Mouse (Mus musculus) lung, postnatal 0 days (tissue): Measurements from ENCODE around the gene Inppl1. TPM values are rescaled to one million over a fixed set of nuclear protein-coding genes. Genes with fewer than 3 reads are reported as not detected.

Experiments used
- ATAC-seq: fragments of 200-750 bp; cut with Nextera tagmentation; 2 replicates; pipeline ENCODE4 v1.8.0; 2017; ENCODE audit warnings: moderate library complexity
- DNase-seq: peaks from one replicate; pipeline ENCODE4 v3.0.0-alpha.2; 2016; ENCODE audit warnings: low spot score
- H3K27ac ChIP-seq: fragments of 300-500 bp; sonication (generic); 2 replicates; pipeline ENCODE4 v1.5.1; 2014; ENCODE audit warnings: antibody characterized with exemption, mild to moderate bottlenecking, low read length, mixed read lengths
- H3K27me3 ChIP-seq: fragments of 300-500 bp; sonication (generic); replicated peaks from 2 replicates; pipeline ENCODE4 v1.6.1; 2014; ENCODE audit warnings: low read length, mixed read lengths; ENCODE audit not compliant: insufficient read depth
- H3K36me3 ChIP-seq: fragments of 300-500 bp; sonication (generic); 2 replicates; pipeline ENCODE4 v1.6.1; 2014; ENCODE audit warnings: low read length, mixed read lengths; ENCODE audit not compliant: insufficient read depth
- H3K4me1 ChIP-seq: fragments of 300-500 bp; sonication (generic); 2 replicates; pipeline ENCODE4 v1.6.1; 2014; ENCODE audit warnings: antibody characterized with exemption, low read depth, low read length, mixed read lengths; ENCODE audit not compliant: insufficient read depth
- H3K4me2 ChIP-seq: fragments of 300-500 bp; sonication (generic); replicated peaks from 2 replicates; pipeline ENCODE4 v1.6.1; 2014; ENCODE audit warnings: low read depth, mild to moderate bottlenecking, low read length, moderate library complexity, mixed read lengths
- H3K4me3 ChIP-seq: fragments of 300-500 bp; sonication (generic); 2 replicates; pipeline ENCODE4 v1.5.1; 2014; ENCODE audit warnings: low read depth, low read length
- H3K9ac ChIP-seq: fragments of 300-500 bp; sonication (generic); replicated peaks from 2 replicates; pipeline ENCODE4 v1.6.1; 2014; ENCODE audit warnings: low read depth, mild to moderate bottlenecking
- H3K9me3 ChIP-seq: fragments of 300-500 bp; sonication (generic); 2 replicates; pipeline ENCODE4 v1.6.1; 2016; ENCODE audit warnings: low read length, mixed read lengths
- CTCF ChIP-seq: IDR thresholded peaks from 2 replicates; pipeline ENCODE4 v1.5.1; 2016; ENCODE audit warnings: antibody characterized with exemption, mild to moderate bottlenecking
- EP300 ChIP-seq: IDR thresholded peaks from 2 replicates; pipeline ENCODE4 v1.6.1; 2016; ENCODE audit warnings: antibody characterized with exemption, mild to moderate bottlenecking, control low read depth
- WGBS: fragments of 180-500 bp; shearing (Covaris S2); extraction: QIAGEN DNeasy Blood & Tissue Kit; methylation state at CpG from one replicate; pipeline ENCODE4 v1.1.7; 2014; 5-methylcytosine and 5-hydroxymethylcytosine counted together
- polyA plus RNA-seq: library from polyadenylated mRNA; unstranded; fragments of >200 nt; fragmentation: Nextera tagmentation; extraction: Ambion mirVana; gene quantifications from 2 replicates; pipeline ENCODE4 v1.2.1, GENCODE M21; 2015

The Inppl1 gene
- polyA plus RNA-seq, 1 experiment from 2014 or later = 24.2 TPM

GRCm38 (mm10) chr7:101851689-101852088 lies 13.7 kb upstream of the Inppl1 start:
- Histone ChIP-seq H3K4me2 (no peak overlapping the region), H3K36me3 (no peaks in the 10 kb centered on the region), H3K27me3 (no peaks in the 10 kb centered on the region), H3K4me1 (no peaks in the 10 kb centered on the region), H3K27ac (no peak overlapping the region), H3K4me3 (no peak overlapping the region), H3K9me3 (no peaks in the 10 kb centered on the region), H3K9ac (no peak overlapping the region)
- TF ChIP-seq CTCF (no peak), EP300 (no peak)
- no peak for ATAC-seq
- WGBS = 77% methylated on average over 6 of the region's 6 CpGs
- DNase-seq = no peak

DNA sequence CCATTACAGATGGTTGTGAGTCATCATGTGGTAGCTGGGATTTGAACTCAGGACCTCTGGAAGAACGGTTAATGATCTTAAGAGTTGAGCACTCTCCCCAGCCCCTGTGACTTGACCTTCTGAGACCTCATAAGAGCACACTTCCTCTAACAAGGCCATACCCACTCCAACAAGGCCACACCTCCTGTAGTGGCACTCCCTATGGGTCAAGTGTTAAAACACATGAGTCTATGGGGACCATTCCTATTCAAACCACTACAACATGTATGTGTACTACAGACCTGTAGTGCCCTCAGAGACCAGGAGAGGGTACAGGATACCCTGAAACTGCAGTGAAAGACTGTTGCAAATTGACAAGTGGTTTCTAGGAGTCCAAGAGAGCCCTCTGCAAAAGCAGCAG lies 9.9 kb upstream of the Inppl1 start:
- Histone ChIP-seq H3K27ac (no peak overlapping the region), H3K9ac (no peak overlapping the region), H3K36me3 (no peaks in the 10 kb centered on the region), H3K4me1 (no peaks in the 10 kb centered on the region), H3K4me2 (no peak overlapping the region), H3K4me3 (no peak overlapping the region), H3K27me3 (no peaks in the 10 kb centered on the region), H3K9me3 (no peaks in the 10 kb centered on the region)
- WGBS = 79% methylated on average over 1 of the region's 1 CpGs
- DNase-seq = no peak
- 0 out of 2 replicates have a peak, but pooled peaks have one; percentile 30 for ATAC-seq
- no peak for TF ChIP-seq CTCF
- TF ChIP-seq EP300 = no peak

DNA sequence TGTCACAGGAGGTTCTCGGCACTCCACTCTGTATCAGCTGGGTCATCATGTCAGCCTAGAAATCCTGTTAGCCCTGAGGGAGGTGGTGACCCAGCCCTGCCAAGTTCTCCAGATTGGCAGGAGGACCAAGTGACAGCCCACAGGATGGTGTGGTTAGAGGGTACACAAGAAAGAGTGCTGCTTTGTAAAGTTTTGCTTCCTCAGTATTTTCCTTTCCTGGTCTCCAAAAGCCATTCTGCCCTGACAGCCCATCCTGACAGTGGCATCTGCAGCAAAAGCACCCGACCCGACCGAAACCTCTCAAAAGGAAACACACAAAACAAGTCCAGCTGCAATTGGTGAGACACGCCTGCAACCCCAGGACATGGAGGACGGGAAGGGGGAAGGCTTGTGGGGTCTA lies 6.2 kb upstream of the Inppl1 start:
- no peaks in the 10 kb centered on the region for H3K36me3 ChIP-seq
- H3K4me3 ChIP-seq = no peak overlapping the region
- H3K27ac ChIP-seq = no peak overlapping the region
- DNase-seq (no peak), ATAC-seq (no peak)
- 51% methylated on average over 6 of the region's 6 CpGs for WGBS
- H3K4me2 ChIP-seq = no peak overlapping the region
- H3K4me1 ChIP-seq = no peaks in the 10 kb centered on the region
- no peaks in the 10 kb centered on the region for H3K9me3 ChIP-seq
- H3K9ac ChIP-seq = no peak overlapping the region
- TF ChIP-seq EP300 = no peak
- no peak for TF ChIP-seq CTCF
- no peaks in the 10 kb centered on the region for H3K27me3 ChIP-seq

- Histone ChIP-seq H3K9me3 (no peaks in the 10 kb centered on the region), H3K27me3 (no peaks in the 10 kb centered on the region), H3K36me3 (peaks cover 9% of the 10 kb centered on the region; the same call in 1 of the 2 replicates), H3K4me1 (peaks cover 14% of the 10 kb centered on the region; the same call in 1 of the 2 replicates), H3K9ac (peak overlapping the region; percentile 89), H3K4me3 (peak overlapping the region; percentile 84), H3K4me2 (peak overlapping the region; percentile 91), H3K27ac (peak overlapping the region; percentile 93)
- no peak for TF ChIP-seq CTCF
- no peak for ATAC-seq
- no peak for DNase-seq
- 0% methylated on average over 20 of the region's 20 CpGs for WGBS
Measured at GRCm38 (mm10) chr7:101837154-101837605, 849 bp downstream of the Inppl1 start.

DNA sequence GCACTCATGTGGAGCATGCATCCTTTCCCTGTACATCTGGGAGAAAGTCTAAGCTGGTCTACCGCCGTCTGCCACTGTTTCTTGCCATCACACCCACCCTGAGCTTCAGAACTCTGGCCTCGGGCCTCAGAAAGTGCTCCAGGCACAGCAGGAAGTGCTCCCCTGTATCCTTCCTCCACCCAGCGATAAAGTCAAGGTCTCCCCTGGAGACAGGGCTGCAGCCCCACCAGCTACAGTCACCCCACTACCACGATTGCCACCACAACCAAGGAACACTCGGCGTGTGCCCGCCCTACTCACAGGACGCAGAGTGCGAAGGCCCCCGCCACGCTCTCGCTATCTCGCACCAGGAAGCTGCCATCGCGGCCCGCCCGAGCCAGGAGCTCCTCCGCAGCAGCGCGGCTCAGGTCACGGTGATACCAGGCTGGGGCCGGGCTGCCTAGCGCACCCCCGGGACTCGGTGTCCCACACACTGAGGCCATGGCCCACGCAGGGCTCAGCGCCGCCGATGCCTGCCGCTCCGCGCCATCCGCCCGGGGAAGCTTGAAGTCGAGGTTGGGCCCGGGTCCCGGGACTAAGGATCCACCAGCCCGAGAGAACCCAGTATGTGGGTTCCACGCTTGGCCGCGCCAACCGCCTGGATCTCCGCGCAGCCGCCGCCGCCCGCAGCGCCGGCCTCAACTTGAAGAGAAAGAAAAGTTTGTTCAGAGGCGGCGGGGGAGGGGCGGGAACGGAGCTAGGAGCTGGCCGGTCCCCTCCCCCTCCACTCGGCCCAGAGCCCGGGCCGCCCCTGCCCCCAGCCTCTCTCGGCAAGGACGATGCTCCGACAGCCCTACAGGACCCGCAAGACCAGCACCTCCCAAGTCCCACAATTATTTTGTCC lies 1.5 kb downstream of the Inppl1 start:
- Histone ChIP-seq H3K27ac (peak overlapping the region; percentile 93), H3K4me2 (peak overlapping the region; percentile 91), H3K9ac (peak overlapping the region; percentile 89), H3K4me3 (peak overlapping the region; percentile 84), H3K9me3 (no peaks in the 10 kb centered on the region), H3K4me1 (peaks cover 14% of the 10 kb centered on the region; the same call in 1 of the 2 replicates), H3K27me3 (no peaks in the 10 kb centered on the region), H3K36me3 (peaks cover 15% of the 10 kb centered on the region)
- DNase-seq (peak; percentile 75), ATAC-seq (peak; percentile 39)
- WGBS = 4% methylated on average over 53 of the region's 63 CpGs
- TF ChIP-seq EP300 (no peak), CTCF (no peak; the same call in 1 of the 2 replicates)

- H3K9me3 ChIP-seq = no peaks in the 10 kb centered on the region
- DNase-seq (peak; percentile 32), ATAC-seq (no peak)
- TF ChIP-seq EP300 = no peak
- peak; percentile 34; the same call in 1 of the 2 replicates for TF ChIP-seq CTCF
- H3K9ac ChIP-seq = no peak overlapping the region
- peak overlapping the region; percentile 84 for H3K4me3 ChIP-seq
- peaks cover 14% of the 10 kb centered on the region; the same call in 1 of the 2 replicates for H3K4me1 ChIP-seq
- peaks cover 24% of the 10 kb centered on the region for H3K36me3 ChIP-seq
- H3K27ac ChIP-seq = peak overlapping the region; percentile 93; the same call in 1 of the 2 replicates
- H3K4me2 ChIP-seq = peak overlapping the region; percentile 91
- 29% methylated on average over 5 of the region's 5 CpGs for WGBS
- H3K27me3 ChIP-seq = no peaks in the 10 kb centered on the region
Measured at GRCm38 (mm10) chr7:101835457-101836109, 2.4 kb downstream of the Inppl1 start.
